Mouse (Mus musculus) forebrain, embryonic 14.5 days (tissue): Measurements from ENCODE around the gene Eif2a. TPM values are rescaled to one million over a fixed set of nuclear protein-coding genes. Genes with fewer than 3 reads are reported as not detected.
A peak's percentile ranks its signal among the peaks of the same experiment; 100 is the strongest.

Experiments
- ATAC-seq: fragments of 200-750 bp; cut with Nextera tagmentation; 2 replicates; pipeline ENCODE4 v1.8.0; 2017; ENCODE audit warnings: mild to moderate bottlenecking, moderate library complexity
- DNase-seq: peaks from one replicate; pipeline ENCODE4 v3.0.0-alpha.2; 2015; ENCODE audit warnings: low spot score
- H3K27ac ChIP-seq: fragments of 300-500 bp; sonication (generic); 2 replicates; pipeline ENCODE4 v1.5.1; 2014; ENCODE audit warnings: low read depth, mild to moderate bottlenecking, control low read depth, low read length, moderate library complexity
- H3K27me3 ChIP-seq: fragments of 300-500 bp; sonication (generic); replicated peaks from 2 replicates; pipeline ENCODE4 v1.6.1; 2014; ENCODE audit warnings: low read length, control low read depth, mixed read lengths; ENCODE audit not compliant: control insufficient read depth, insufficient read depth
- H3K36me3 ChIP-seq: fragments of 300-500 bp; sonication (generic); 2 replicates; pipeline ENCODE4 v1.6.1; 2014; ENCODE audit warnings: low read length, control low read depth; ENCODE audit not compliant: control insufficient read depth, insufficient read depth
- H3K4me1 ChIP-seq: fragments of 300-500 bp; sonication (generic); 2 replicates; pipeline ENCODE4 v1.6.1; 2014; ENCODE audit warnings: antibody characterized with exemption, low read length, control low read depth; ENCODE audit not compliant: control insufficient read depth, insufficient read depth
- H3K4me2 ChIP-seq: fragments of 300-500 bp; sonication (generic); 2 replicates; pipeline ENCODE4 v1.6.1; 2014; ENCODE audit warnings: mild to moderate bottlenecking, control low read depth, low read length
- H3K4me3 ChIP-seq: fragments of 300-500 bp; sonication (generic); 2 replicates; pipeline ENCODE4 v1.5.1; 2014; ENCODE audit warnings: low read depth, low read length, control low read depth
- H3K9ac ChIP-seq: fragments of 300-500 bp; sonication (generic); 2 replicates; pipeline ENCODE4 v1.6.1; 2014; ENCODE audit warnings: mild to moderate bottlenecking, low read length, control low read depth, moderate library complexity
- H3K9me3 ChIP-seq: fragments of 300-500 bp; sonication (generic); replicated peaks from 2 replicates; pipeline ENCODE4 v1.6.1; 2016; ENCODE audit warnings: low read length, control low read depth, mixed read lengths; ENCODE audit not compliant: control insufficient read depth
- WGBS: fragments of 180-500 bp; shearing (Covaris S2); extraction: QIAGEN DNeasy Blood & Tissue Kit; methylation state at CpG from one replicate; pipeline ENCODE4 v1.1.7; 2014; 5-methylcytosine and 5-hydroxymethylcytosine counted together
- polyA plus RNA-seq: library from polyadenylated mRNA; unstranded; fragments of >200 nt; fragmentation: Nextera tagmentation; extraction: Ambion mirVana; gene quantifications from 2 replicates; pipeline ENCODE4 v1.2.1, GENCODE M21; 2014

Eif2a gene
- polyA plus RNA-seq = 54.9 and 56.0 TPM in 2 replicates

GRCm38 (mm10) chr3:58525652-58526407 lies at the start of gene Eif2a, which contains the start of gene Serp1:
TSS of gene Eif2a (plus strand) at chr3:58525821.
TSS of gene Serp1 (minus strand) at chr3:58525892.
- H3K36me3 ChIP-seq = peaks cover 15% of the 10 kb centered on the region
- H3K9me3 ChIP-seq = no peaks in the 10 kb centered on the region
- under 1% methylated on average over 56 of the region's 57 CpGs for whole genome bisulfite sequencing
- peak; percentile 99 for DNase-seq
- H3K4me1 ChIP-seq = peaks cover 9% of the 10 kb centered on the region; the same call in 1 of the 2 replicates
- peak within 1 kb of the TSS; percentile 52 for H3K4me2 ChIP-seq
- peak within 1 kb of the TSS; percentile 73 for H3K4me3 ChIP-seq
- no peaks in the 10 kb centered on the region for H3K27me3 ChIP-seq
- peak within 1 kb of the TSS; percentile 89 for H3K27ac ChIP-seq
- ATAC-seq = peak; percentile 99
- H3K9ac ChIP-seq = peak within 1 kb of the TSS; percentile 86

DNA sequence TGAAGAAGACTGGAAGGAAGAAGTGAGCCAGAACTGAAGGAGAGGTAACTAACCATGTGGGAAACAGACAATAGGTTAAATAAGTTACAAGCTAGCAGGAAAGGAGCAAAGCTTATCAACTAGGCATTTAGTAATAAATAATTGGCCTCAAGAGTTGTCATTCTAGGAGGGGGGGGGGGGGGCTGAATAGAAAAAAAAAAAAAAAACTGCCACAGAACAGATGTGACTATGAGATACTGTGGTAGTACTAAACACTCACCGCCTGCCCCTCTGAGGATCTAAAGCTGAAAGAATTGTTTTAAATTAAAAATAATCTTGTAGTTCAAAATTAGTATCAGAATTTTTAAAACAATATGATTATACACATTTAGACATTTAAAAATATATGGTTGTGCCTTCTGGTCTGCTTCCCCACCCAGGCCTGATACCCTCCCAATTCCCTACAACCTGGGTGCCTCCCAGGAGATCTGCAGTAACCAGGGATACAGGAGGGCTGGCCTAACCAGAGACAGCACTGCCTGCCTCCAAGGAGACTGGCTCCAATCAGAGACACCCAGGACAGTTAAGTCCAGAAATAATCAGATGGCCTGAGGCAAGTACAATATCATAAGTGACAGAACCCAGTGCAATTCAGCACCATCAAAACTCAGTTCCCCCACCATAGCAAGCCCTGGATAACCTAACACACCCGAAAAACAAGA lies 46.7 kb upstream of the Eif2a start:
- Histone ChIP-seq H3K36me3 (no peaks in the 10 kb centered on the region), H3K4me3 (no peak overlapping the region), H3K27me3 (no peaks in the 10 kb centered on the region), H3K9ac (no peak overlapping the region), H3K27ac (no peak overlapping the region), H3K4me2 (no peak overlapping the region), H3K9me3 (no peaks in the 10 kb centered on the region), H3K4me1 (no peaks in the 10 kb centered on the region)
- 85% methylated on average over 2 of the region's 2 CpGs for WGBS
- DNase-seq (no peak), ATAC-seq (no peak)

GRCm38 (mm10) chr3:58485883-58486282 lies 39.7 kb upstream of the Eif2a start:
- H3K36me3 ChIP-seq = no peaks in the 10 kb centered on the region
- ATAC-seq (no peak), DNase-seq (no peak)
- no peaks in the 10 kb centered on the region for H3K4me1 ChIP-seq
- H3K4me2 ChIP-seq = no peak overlapping the region
- no peaks in the 10 kb centered on the region for H3K27me3 ChIP-seq
- no peak overlapping the region for H3K27ac ChIP-seq
- WGBS = 67% methylated on average over 7 of the region's 7 CpGs
- H3K9ac ChIP-seq = no peak overlapping the region
- no peaks in the 10 kb centered on the region for H3K9me3 ChIP-seq
- H3K4me3 ChIP-seq = no peak overlapping the region

DNA sequence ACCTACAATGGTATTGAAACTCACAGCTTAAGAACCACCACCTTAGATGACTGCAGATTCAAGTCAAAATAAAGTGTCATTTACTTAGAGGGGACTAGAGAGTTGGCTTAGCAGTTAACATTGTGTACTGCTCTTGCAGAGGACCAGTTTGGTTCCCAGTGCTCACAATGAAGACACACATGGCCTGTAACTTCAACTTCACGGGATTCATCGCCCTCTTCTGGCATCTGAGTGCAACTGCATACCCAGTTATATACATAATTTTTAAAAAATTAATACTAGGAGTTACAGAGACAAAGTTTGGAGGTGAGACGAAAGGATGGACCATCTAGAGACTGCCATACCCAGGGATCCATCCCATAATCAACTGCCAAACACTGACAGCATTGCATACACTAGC lies 38.5 kb upstream of the Eif2a start:
- H3K4me1 ChIP-seq = no peaks in the 10 kb centered on the region
- 72% methylated on average over 3 of the region's 3 CpGs for WGBS
- DNase-seq = no peak

DNA sequence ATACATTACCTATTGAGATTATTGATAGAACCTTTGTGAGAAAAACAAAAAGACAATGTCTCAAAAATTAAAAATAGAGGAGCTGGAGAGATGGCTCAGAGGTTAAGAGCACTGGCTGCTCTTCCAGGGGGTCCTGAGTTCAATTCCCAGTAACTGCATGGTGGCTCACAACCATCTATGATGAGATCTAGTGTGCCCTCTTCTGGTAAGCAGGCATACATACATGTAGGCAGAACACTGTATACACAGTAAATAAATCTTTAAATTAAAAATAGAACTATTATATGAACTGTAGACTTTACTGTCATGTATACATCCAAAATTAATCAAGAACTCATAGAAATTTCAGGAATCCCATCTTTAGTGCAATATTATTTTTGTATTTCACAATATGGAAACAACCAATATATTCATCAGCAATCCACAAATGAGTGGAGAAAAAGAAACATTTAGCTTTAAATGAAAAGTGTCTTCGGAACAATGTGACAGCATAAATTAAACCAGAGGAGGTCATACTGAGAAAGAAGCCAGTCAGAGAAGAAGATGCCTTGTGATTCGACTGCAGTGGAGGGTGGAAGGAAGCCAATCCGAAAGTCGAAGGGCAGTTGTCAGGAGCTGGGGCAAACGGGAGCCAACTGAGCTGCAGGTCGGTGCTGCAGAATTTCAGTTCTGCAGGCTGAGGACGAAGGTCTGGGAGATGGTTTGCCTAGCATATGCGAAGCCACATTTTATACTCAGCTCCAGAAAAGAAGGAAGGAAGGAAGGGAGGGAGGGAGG lies 37.4 kb upstream of the Eif2a start:
- H3K36me3 ChIP-seq = no peaks in the 10 kb centered on the region
- H3K4me3 ChIP-seq = no peak overlapping the region
- ATAC-seq (no peak), DNase-seq (no peak)
- no peak overlapping the region for H3K27ac ChIP-seq
- H3K27me3 ChIP-seq = no peaks in the 10 kb centered on the region
- H3K4me1 ChIP-seq = no peaks in the 10 kb centered on the region
- no peak overlapping the region for H3K4me2 ChIP-seq
- 79% methylated on average over 7 of the region's 8 CpGs for WGBS
- H3K9me3 ChIP-seq = no peaks in the 10 kb centered on the region
- no peak overlapping the region for H3K9ac ChIP-seq

More for the DNA sequence above, 38.5 kb upstream of the Eif2a start:
- no peak overlapping the region for H3K4me3 ChIP-seq
- H3K4me2 ChIP-seq = no peak overlapping the region
- H3K9ac ChIP-seq = no peak overlapping the region
- no peak overlapping the region for H3K27ac ChIP-seq
- no peaks in the 10 kb centered on the region for H3K36me3 ChIP-seq
- H3K9me3 ChIP-seq = no peaks in the 10 kb centered on the region
- no peak for ATAC-seq
- no peaks in the 10 kb centered on the region for H3K27me3 ChIP-seq

GRCm38 (mm10) chr3:58490787-58491186 lies 34.8 kb upstream of the Eif2a start:
- no peaks in the 10 kb centered on the region for H3K27me3 ChIP-seq
- WGBS = 75% methylated on average over 7 of the region's 7 CpGs
- H3K9ac ChIP-seq = no peak overlapping the region
- ATAC-seq (no peak), DNase-seq (peak; percentile 17)
- no peaks in the 10 kb centered on the region for H3K36me3 ChIP-seq
- H3K9me3 ChIP-seq = no peaks in the 10 kb centered on the region
- no peak overlapping the region for H3K4me3 ChIP-seq
- H3K27ac ChIP-seq = no peak overlapping the region
- H3K4me2 ChIP-seq = no peak overlapping the region
- no peaks in the 10 kb centered on the region for H3K4me1 ChIP-seq

GRCm38 (mm10) chr3:58493621-58494020 lies 32.0 kb upstream of the Eif2a start:
- Histone ChIP-seq H3K9ac (no peak overlapping the region), H3K4me3 (no peak overlapping the region), H3K36me3 (no peaks in the 10 kb centered on the region), H3K27me3 (no peaks in the 10 kb centered on the region), H3K9me3 (no peaks in the 10 kb centered on the region), H3K27ac (no peak overlapping the region), H3K4me1 (no peaks in the 10 kb centered on the region), H3K4me2 (no peak overlapping the region)
- 87% methylated on average over 4 of the region's 4 CpGs for WGBS
- DNase-seq = no peak
- ATAC-seq = no peak

GRCm38 (mm10) chr3:58501961-58502360 lies 23.7 kb upstream of the Eif2a start:
- DNase-seq (no peak), ATAC-seq (no peak)
- Histone ChIP-seq H3K36me3 (no peaks in the 10 kb centered on the region), H3K4me2 (no peak overlapping the region), H3K27ac (no peak overlapping the region), H3K9ac (no peak overlapping the region), H3K4me3 (no peak overlapping the region), H3K27me3 (no peaks in the 10 kb centered on the region), H3K9me3 (no peaks in the 10 kb centered on the region), H3K4me1 (no peaks in the 10 kb centered on the region)
- WGBS = 58% methylated on average over 2 of the region's 2 CpGs
